Mouse (Mus musculus): ENCODE results near the gene Nphp4.
A peak's percentile ranks its signal among the peaks of the same experiment; 100 is the strongest.
"Not testable (repeated sequence)": the region's sequence is repeated elsewhere in the genome, so short reads cannot be mapped to it uniquely, and the experiment has no call there.

Nphp4 gene

DNA sequence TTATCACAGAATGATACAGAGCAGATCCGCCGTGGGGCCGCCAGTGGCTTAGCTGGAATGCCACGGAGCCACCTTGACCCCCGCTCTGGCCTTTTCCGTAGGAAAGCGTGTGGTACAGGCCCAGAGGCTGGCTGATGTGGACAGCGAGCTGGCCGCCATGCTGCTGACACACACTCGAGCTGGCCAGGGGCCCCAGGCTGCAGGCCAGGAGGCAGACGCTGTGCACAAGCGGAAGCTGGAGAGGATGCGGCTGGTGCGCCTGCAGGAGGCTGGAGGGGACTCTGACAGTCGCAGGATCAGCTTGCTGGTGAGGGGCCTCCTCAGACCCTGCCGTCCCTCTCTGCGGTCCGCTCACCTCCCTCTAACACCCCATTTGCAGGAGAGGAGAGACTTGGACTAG, 77.9 kb downstream of the Nphp4 start:
- no peak for DNase-seq (ENCODE audit: low read depth, low spot score)

DNA sequence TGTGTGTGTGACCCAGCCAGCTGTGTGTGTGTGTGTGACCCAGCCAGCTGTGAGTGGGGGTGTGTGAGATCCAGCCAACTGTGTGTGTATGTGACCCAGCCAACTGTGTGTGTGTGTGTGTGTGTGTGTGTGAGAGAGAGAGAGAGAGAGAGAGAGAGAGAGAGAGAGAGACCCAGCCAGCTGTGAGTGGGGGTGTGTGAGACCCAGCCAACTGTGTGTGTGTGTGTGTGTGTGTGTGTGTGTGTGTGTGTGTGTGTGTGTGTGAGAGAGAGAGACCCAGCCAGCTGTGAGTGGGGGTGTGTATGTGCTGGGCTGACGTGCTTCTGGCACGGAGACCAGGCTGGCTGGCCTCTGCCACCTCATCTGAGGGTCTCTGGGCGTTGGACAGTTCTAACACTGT, 79.3 kb downstream of the Nphp4 start:
- DNase-seq (ENCODE audit: low read depth, low spot score): not testable (repeated sequence)

DNA sequence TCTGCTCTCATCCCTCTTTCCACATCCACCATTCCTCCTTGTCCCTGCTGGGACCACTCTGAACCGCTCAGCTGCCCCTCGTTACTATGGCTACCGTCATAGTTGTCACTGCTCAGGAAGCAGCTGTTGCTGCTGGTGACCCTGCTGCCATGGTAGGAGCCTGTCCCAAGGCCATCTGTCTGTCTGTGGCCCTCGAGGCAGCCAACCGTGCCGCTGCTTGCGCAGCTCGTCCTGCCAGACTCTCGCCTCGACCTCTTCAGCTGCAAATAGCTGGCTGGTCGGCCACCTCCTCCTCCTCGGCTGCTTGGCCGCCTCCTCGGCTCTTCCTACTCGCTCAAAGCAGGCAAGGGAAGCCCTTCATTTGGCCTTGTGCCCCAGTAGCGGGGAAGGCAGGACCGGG, 81.7 kb downstream of the Nphp4 start:
- peak; percentile 26 for DNase-seq (ENCODE audit: low read depth, low spot score)

DNA sequence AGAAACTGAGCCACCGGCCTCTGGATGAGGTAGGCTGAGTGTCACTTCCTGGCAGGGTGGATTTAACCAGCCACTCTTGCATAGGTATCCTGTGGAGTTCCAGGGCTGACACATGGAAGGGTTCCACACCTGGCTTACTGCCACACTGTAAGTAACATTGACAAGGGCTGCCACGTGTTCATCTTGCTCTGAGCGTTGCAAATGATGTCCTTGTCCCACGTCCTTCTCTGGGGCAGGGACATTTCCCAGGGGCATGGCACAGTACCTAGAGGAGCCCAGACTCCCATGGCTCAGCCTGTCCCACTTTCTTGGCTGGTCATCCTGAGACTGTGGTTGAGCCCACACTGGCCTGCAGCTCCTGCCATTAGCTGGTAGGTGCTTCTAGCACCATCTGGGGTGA, 91.5 kb downstream of the Nphp4 start:
- no peak for DNase-seq (ENCODE audit: low read depth, low spot score)

DNA sequence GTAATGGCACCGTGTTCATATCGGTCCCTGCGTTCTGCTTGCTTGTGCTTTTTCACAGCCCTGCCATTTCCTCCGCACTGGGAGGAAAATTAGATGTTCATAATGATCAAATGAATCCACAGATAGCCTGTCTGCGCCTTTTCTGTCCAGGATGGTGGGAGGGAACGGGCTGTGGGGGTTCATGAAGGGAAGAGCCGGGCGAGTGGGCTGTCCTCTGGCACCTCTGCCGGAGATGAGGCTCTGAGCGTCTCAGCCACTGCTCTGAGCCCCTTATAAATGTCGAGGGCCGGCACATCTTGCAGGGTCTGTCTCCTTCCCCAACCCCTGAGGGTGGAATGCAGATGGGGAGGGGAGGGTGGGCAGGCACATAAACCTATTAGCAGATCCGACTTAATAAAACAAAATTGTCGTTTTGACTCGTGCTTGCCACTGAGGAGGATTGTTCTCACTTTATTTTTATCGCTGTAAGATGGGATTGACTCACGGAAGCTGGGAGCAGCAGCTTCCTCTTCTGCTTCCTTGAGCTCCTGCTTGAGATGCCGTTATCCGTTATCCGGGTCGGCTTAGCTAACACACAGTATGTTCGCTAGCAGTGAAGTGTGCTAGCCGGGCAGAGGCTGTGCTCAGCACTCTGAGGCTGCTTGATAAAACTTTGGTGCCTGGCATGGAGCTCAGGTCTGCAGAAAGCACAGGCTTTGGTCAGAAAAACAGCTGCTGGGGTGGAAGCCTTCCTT, 92.3 kb downstream of the Nphp4 start:
- DNase-seq (ENCODE audit: low read depth, low spot score): peak; percentile 69

DNA sequence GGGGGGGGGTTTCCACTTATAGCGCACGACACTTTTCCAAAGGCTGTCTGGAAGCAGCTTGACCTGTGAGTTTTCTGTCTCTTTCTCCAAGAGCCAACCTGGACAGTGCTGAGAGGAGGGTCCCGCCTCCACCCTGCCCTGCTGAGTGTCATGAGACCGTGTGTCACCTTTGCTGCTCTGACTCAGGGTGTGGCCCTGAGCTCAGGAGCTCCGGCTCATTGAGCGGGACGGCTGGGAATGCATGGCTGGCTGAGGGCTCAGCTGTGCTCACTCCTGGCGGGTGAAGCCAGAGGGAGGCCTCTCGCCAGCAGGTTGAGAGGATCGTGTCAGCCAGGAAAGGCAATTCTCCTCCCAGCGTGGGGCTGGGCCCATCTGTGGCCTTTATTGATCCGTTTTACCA, 97.8 kb downstream of the Nphp4 start:
- DNase-seq (ENCODE audit: low read depth, low spot score): no peak

DNA sequence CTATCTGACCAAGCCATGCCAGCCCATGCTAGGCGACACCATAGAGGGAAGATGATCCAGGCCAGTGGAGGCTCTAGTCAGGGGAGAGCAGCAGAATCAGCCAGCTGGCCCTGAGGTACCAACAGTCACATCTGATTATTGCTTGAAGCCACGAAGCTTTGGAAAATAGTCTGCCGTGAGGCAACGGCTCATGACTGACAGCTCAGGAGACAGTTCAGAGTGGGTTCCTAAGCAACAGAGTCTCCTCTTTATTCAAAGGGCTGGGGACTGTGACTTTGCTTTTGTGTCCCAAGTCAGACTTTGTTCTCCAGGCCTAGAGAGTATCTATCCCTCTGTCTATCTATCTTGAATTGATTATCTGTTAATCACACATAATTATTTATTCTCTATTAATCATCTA, 100.3 kb downstream of the Nphp4 start:
- DNase-seq (ENCODE audit: low read depth, low spot score): no peak

DNA sequence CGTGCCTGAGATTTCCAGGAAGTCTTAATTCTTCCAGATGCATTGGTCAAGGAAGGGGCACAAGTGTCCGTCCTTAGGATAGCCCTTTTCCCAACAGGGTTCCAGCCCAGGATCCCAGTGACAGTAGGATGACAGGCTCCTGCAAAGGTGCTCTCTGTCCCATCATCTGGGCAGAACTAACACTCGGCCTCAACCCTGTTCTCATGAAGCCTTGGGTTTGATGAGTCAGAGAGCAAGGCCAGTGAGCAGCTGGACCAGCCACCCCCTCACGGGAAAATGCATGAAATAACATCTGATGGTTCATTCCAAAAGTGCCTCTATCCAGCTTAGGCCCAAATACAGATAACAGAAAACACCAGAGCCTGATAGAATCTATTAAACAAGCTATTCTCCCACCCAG, 103.5 kb downstream of the Nphp4 start:
- DNase-seq (ENCODE audit: low read depth, low spot score): no peak

DNA sequence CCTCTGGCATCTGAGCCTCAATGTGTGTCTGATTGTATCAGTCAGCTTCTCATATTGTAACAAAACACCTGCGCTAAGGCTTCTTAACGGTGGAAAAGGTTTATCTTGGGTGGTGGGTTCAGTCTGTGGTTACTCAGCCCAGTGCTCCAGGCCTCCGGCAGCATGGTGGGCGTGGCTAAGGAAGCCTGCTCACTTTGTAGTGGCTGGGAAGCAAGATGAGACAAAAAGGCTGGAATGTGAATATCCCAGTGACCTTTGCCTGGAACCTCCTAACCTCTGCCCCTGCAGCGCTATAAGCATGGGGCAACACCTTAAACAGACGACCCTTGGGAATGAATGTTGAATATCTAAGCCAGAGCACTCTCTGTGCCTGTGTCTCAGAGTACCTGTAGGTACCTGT, 105.7 kb downstream of the Nphp4 start:
- DNase-seq (ENCODE audit: low read depth, low spot score): no peak

DNA sequence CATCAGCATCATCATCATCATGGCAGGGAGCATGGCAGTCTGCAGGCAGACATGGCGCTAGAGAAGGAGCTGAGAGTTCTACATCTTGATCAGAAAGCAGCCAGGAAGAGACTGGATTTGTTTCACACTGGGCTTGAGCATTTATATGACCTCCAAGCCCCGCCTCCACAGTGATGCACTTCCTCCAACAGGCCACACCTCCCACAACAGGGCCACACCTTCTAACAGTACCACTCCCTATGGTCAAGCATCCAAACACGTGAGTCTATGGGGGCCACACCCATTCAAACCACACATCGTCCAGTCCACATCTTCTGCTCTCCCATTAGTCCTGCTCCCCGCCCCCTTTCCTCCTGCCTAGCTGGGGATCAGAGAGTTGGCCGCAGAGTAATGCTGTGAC, 107.1 kb downstream of the Nphp4 start:
- no peak for DNase-seq (ENCODE audit: low read depth, low spot score)

DNA sequence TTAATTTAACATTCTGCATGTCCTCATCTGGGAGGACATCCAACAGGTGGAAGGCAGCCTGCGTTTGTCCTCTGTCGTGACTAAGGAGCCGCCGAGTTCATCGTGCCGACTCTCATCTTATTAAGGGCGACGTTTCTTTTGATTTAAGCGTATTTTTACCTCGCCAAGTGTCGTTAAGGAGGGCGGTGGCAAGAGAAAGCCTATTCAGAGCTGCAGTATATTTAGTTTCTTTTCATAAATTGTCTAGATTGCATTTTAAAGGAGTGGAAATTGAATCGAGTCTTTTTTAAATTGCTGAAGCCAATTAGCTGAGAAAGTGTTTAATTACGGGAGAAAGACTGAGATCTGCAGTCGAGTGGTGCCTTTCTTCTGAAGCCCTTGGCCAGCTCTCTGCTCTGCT, 109.0 kb downstream of the Nphp4 start:
- peak; percentile 27 for DNase-seq (ENCODE audit: low read depth, low spot score)

DNA sequence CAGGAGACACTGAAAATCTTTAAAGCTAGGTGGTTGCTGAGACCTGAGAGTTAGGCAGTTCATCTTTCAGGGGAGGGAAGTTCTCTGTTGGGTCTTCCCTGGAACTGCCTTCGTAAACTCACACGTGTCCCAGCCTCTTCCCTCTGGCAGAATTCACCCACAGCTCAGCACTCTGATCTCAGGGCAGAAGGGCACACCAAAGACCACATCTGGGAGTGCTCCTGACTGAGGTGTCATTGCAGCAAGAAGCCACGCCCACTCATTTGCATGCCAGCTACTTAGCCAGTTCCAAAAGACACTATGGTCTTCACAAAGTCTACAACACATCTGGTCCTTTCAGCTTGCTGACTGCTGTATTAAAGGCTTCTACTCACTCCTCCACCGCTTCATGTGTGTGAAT, 109.7 kb downstream of the Nphp4 start:
- no peak for DNase-seq (ENCODE audit: low read depth, low spot score)

DNA sequence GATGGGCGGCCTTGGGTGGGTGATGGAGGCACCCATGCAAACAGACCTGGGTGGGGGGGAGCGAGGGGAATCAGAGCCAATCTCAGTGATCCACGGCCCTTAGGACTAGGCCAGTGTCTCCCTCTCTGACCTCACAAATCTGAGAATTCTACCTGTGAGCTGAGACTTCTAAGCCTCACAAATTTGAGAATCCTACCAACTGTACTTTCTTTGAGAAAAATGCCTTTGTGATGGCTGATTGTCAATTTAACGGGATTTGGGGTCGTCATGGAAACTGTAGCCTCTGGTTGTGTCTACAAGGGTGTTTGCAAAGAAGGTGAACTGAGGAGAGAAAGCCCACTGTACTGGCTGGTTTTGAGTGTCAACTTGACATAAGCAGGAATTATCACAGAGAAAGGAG, 127.8 kb downstream of the Nphp4 start:
- DNase-seq (ENCODE audit: low read depth, low spot score): no peak

DNA sequence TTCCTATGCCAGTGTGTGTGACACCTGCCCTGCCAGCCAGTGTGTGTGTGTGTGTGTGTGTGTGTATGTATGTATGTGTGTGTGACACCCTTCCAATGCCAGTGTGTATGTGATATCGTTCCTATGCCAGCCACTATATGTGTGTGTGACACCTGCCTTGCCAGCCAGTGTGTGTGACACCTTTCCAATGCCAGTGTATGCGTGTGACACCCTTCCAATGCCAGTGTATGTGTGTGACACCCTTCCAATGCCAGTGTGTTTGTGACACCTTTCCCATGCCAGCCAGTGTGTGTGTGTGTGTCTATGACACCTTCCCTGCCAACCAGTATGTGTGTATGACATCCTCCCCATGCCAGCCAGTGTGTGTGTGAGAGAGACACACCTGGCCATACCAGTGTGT, 132.7 kb downstream of the Nphp4 start:
- no peak for DNase-seq (ENCODE audit: low read depth, low spot score)

DNA sequence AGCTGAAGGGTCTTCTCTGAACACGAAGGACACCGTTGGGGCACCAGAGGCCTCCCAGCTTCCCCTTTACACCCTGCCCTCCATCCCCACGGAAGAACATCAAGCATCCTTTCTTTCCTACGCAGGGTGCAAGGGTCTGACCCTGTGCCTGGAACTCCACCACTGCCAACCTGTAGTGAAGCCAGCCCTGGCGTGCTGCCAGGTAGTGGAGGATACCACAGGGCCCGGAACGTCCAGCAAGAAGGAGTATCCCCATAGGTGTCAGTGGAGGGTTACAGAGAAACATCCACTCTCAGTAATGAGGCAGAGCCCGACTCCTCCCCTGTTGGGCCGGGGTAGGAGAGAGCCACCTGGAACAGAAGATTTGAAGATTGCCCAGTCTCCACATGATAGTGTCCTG, 133.5 kb downstream of the Nphp4 start:
- DNase-seq (ENCODE audit: low read depth, low spot score): no peak
